Mouse (Mus musculus): ENCODE measurements around the gene Plxna2.

Gene Plxna2

GRCm38 (mm10) chr1:194821721-194822120, 203.7 kb downstream of the Plxna2 start:
- no peak for DNase-seq (ENCODE audit: low spot score)

DNA sequence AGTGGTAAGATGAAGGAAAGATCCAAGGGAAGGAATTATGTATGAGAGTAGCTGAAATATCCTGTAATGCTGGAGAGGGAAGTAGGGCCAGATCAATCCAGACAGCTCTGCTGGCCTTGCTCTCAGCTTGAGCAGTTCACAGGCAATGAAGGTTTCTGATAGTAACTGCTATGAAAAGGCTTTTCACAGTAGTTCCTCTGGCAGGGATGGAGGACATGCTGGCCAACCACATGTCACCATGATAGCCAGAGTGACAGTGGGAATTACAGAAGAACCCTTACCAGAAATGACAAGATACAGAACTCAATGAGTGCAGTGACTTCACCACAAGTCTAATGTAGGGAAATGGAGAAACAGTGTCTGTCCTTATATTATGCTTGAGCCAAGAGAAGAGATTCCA, 210.3 kb downstream of the Plxna2 start:
- DNase-seq (ENCODE audit: low spot score): no peak

DNA sequence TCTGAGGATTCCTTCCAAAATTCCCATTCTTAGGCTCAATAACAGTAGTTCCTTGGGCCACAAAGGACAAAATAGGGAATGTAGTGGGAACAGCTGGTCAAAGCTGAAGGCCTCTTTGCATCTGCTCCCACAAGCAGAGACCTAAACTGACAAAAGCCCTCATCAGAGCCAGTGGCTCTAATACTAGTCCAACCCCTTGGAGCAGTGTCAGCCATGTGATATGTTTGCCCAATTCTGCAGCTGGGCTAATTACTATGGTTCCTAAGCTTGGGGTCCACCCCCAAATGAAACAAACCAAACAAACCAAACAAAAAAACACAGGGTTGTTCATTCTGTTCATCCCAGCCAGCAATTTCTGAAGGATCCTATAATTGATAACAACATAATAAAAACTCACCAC, 217.2 kb downstream of the Plxna2 start:
- no peak for DNase-seq (ENCODE audit: low spot score)

GRCm38 (mm10) chr1:194836182-194836581, 218.2 kb downstream of the Plxna2 start:
- DNase-seq (ENCODE audit: low spot score): no peak

GRCm38 (mm10) chr1:194836671-194837070, 218.7 kb downstream of the Plxna2 start:
- DNase-seq (ENCODE audit: low spot score): no peak

GRCm38 (mm10) chr1:194839230-194839910, 221.4 kb downstream of the Plxna2 start:
- no peak for DNase-seq (ENCODE audit: low spot score)

- no peak for DNase-seq (ENCODE audit: low spot score)
Measured at GRCm38 (mm10) chr1:194843020-194843419, 225.0 kb downstream of the Plxna2 start.

GRCm38 (mm10) chr1:194847014-194847413, 229.0 kb downstream of the Plxna2 start:
- no peak for DNase-seq (ENCODE audit: low spot score)

DNA sequence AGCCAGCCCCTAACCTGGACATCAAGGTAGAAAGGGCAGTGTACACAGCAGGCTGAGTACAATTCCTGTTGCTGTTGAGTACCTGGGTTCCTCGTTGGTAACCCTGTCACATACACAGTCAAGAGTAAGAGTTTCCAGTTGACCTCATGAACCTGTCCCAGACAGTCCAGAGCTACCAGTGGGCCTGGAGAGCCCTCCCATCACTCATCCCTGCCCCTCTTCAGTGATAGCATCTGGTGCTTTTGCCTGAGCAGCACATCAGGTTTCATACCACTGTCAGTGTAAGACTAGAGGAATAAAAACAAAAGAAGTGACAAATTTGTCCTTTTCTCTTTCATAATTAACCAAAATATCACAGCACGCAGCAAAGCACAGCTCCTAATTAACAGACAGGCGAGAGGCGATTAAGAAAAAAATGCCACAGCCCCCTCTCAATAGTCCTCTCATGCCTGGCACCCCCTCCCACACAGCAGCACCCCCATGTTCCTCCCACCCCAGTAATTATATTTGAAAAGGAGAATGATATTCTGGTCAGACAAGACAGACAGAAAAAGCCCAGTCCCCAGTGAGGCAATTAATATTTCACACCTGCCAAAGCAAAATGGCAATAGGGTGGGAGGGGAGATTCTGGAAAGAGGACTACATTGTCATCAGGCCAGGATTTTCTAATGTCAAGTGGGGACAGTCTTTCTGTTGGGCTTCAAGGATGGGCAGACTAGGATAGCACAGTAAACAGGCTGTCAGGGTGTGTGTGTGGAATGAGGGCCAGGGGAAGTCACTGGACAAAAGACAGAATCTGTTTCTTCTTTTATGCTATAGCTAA, 233.4 kb downstream of the Plxna2 start:
- DNase-seq (ENCODE audit: low spot score): no peak

GRCm38 (mm10) chr1:194852065-194852358, 234.0 kb downstream of the Plxna2 start:
- no peak for DNase-seq (ENCODE audit: low spot score)
